Mouse (Mus musculus) spleen, postnatal 0 days (tissue): ENCODE measurements around the gene Slc7a14. TPM values are rescaled to one million over a fixed set of nuclear protein-coding genes. Genes with fewer than 3 reads are reported as not detected.

Experiments
- polyA plus RNA-seq: library from polyadenylated mRNA; unstranded; fragments of >200 nt; fragmentation: Nextera tagmentation; extraction: Ambion mirVana; gene quantifications from 2 replicates; pipeline ENCODE4 v1.2.1, GENCODE M21; 2015

Slc7a14 gene
- polyA plus RNA-seq: 0.06 and 0.08 TPM in 2 replicates

GRCm38 (mm10) chr3:31309934-31310787 lies at the start of gene Slc7a14:
Gene Slc7a14 (minus strand): TSS chr3:31310378.

Other genes with a start within 250 kb of the Slc7a14 start
- 6.3 and 8.4 TPM in 2 replicates for gene Skil, start 215.3 kb downstream of the Slc7a14 start, polyA plus RNA-seq
- 0.35 and 0.67 TPM in 2 replicates for gene Cldn11, start 160.5 kb downstream of the Slc7a14 start, polyA plus RNA-seq